Mouse (Mus musculus) embryo, embryonic 11 days (tissue): ENCODE results near the gene Hvcn1.

Source experiments
- DNase-seq: peaks from one replicate; pipeline ENCODE4 v3.0.0-alpha.2; 2015

Gene Hvcn1

GRCm38 (mm10) chr5:122268858-122269604, 62.4 kb downstream of the Hvcn1 start:
- DNase-seq = no peak

- DNase-seq = no peak
These were observed 66.2 kb downstream of the Hvcn1 start for GRCm38 (mm10) chr5:122272821-122273220.

- DNase-seq = peak; percentile 50
These were observed 68.2 kb downstream of the Hvcn1 start for GRCm38 (mm10) chr5:122274785-122275184.

- no peak for DNase-seq
These were observed 72.3 kb downstream of the Hvcn1 start for GRCm38 (mm10) chr5:122278946-122279345.

GRCm38 (mm10) chr5:122279799-122280421, 73.3 kb downstream of the Hvcn1 start:
- no peak for DNase-seq

GRCm38 (mm10) chr5:122280422-122280826, 73.8 kb downstream of the Hvcn1 start:
- DNase-seq = no peak

- DNase-seq = no peak
These were observed 74.3 kb downstream of the Hvcn1 start for GRCm38 (mm10) chr5:122280827-122281462.

GRCm38 (mm10) chr5:122283828-122284182, 77.2 kb downstream of the Hvcn1 start:
- no peak for DNase-seq

GRCm38 (mm10) chr5:122284183-122285028, 77.8 kb downstream of the Hvcn1 start, which contains the start of gene Pptc7:
TSS of gene Pptc7 (plus strand) at chr5:122284365.
- peak; percentile 97 for DNase-seq

GRCm38 (mm10) chr5:122285029-122285766, 78.6 kb downstream of the Hvcn1 start:
- DNase-seq = peak; percentile 66

GRCm38 (mm10) chr5:122285767-122286150, 79.2 kb downstream of the Hvcn1 start:
- DNase-seq = no peak

GRCm38 (mm10) chr5:122286191-122286590, 79.6 kb downstream of the Hvcn1 start:
- DNase-seq = no peak

- no peak for DNase-seq
These were observed 80.4 kb downstream of the Hvcn1 start for GRCm38 (mm10) chr5:122287026-122287425.

- no peak for DNase-seq
These were observed 81.7 kb downstream of the Hvcn1 start for GRCm38 (mm10) chr5:122288147-122288811.

- DNase-seq = no peak
These were observed 84.5 kb downstream of the Hvcn1 start for GRCm38 (mm10) chr5:122291149-122291548.
